Mouse (Mus musculus) neural tube, embryonic 15.5 days (tissue): Measurements from ENCODE around the gene Plekhh2. TPM values are rescaled to one million over a fixed set of nuclear protein-coding genes. Genes with fewer than 3 reads are reported as not detected.

Experiments used
- ATAC-seq: fragments of 200-750 bp; cut with Nextera tagmentation; 2 replicates; pipeline ENCODE4 v1.8.0; 2017; ENCODE audit warnings: mild to moderate bottlenecking, moderate TSS enrichment, moderate library complexity; ENCODE audit not compliant: low FRiP score
- H3K27ac ChIP-seq: fragments of 300-500 bp; sonication (generic); replicated peaks from 2 replicates; pipeline ENCODE4 v1.5.1; 2015; ENCODE audit warnings: mild to moderate bottlenecking, inconsistent platforms
- H3K27me3 ChIP-seq: fragments of 300-500 bp; sonication (generic); replicated peaks from 2 replicates; pipeline ENCODE4 v1.6.1; 2015; ENCODE audit warnings: inconsistent platforms
- H3K36me3 ChIP-seq: fragments of 300-500 bp; sonication (generic); 2 replicates; pipeline ENCODE4 v1.6.1; 2015; ENCODE audit warnings: inconsistent platforms
- H3K4me1 ChIP-seq: fragments of 300-500 bp; sonication (generic); 2 replicates; pipeline ENCODE4 v1.6.1; 2015; ENCODE audit warnings: inconsistent platforms
- H3K4me2 ChIP-seq: fragments of 300-500 bp; sonication (generic); 2 replicates; pipeline ENCODE4 v1.6.1; 2015; ENCODE audit warnings: inconsistent platforms, mild to moderate bottlenecking, moderate library complexity
- H3K4me3 ChIP-seq: fragments of 300-500 bp; sonication (generic); replicated peaks from 2 replicates; pipeline ENCODE4 v1.5.1; 2015; ENCODE audit warnings: mild to moderate bottlenecking, inconsistent platforms
- H3K9ac ChIP-seq: fragments of 300-500 bp; sonication (generic); replicated peaks from 2 replicates; pipeline ENCODE4 v1.6.1; 2015; ENCODE audit warnings: mild to moderate bottlenecking, inconsistent platforms
- H3K9me3 ChIP-seq: fragments of 300-500 bp; sonication (generic); replicated peaks from 2 replicates; pipeline ENCODE4 v1.6.1; 2016; ENCODE audit warnings: inconsistent platforms
- WGBS: fragments of 180-500 bp; shearing (Covaris S2); methylation state at CpG from one replicate; pipeline ENCODE4 v1.1.7; 2015; ENCODE audit warnings: mixed read lengths; 5-methylcytosine and 5-hydroxymethylcytosine counted together
- polyA plus RNA-seq: library from polyadenylated mRNA; unstranded; fragments of >200 nt; fragmentation: Nextera tagmentation; extraction: Ambion mirVana; gene quantifications from 2 replicates; pipeline ENCODE4 v1.2.1, GENCODE M21; 2015

Plekhh2 gene
- polyA plus RNA-seq, 1 experiment from 2014 or later = 1.7 TPM

GRCm38 (mm10) chr17:84598928-84599327, 87.2 kb downstream of the Plekhh2 start:
- H3K9ac ChIP-seq = no peak overlapping the region
- WGBS = 95% methylated on average over 7 of the region's 7 CpGs
- no peak for ATAC-seq
- no peaks in the 10 kb centered on the region for H3K27me3 ChIP-seq
- H3K4me2 ChIP-seq = no peak overlapping the region
- H3K27ac ChIP-seq = no peak overlapping the region
- H3K4me3 ChIP-seq = no peak overlapping the region
- H3K9me3 ChIP-seq = no peaks in the 10 kb centered on the region
- H3K4me1 ChIP-seq = no peaks in the 10 kb centered on the region
- no peaks in the 10 kb centered on the region for H3K36me3 ChIP-seq

GRCm38 (mm10) chr17:84600051-84600983, 88.6 kb downstream of the Plekhh2 start:
- no peak overlapping the region for H3K9ac ChIP-seq
- 76% methylated on average over 9 of the region's 9 CpGs for WGBS
- H3K36me3 ChIP-seq = no peaks in the 10 kb centered on the region
- no peaks in the 10 kb centered on the region for H3K4me1 ChIP-seq
- no peak overlapping the region for H3K4me2 ChIP-seq
- H3K4me3 ChIP-seq = no peak overlapping the region
- H3K27ac ChIP-seq = no peak overlapping the region
- no peak for ATAC-seq
- no peaks in the 10 kb centered on the region for H3K27me3 ChIP-seq
- H3K9me3 ChIP-seq = no peaks in the 10 kb centered on the region

GRCm38 (mm10) chr17:84601805-84602204, 90.1 kb downstream of the Plekhh2 start:
- no peak overlapping the region for H3K9ac ChIP-seq
- WGBS = 93% methylated on average over 5 of the region's 5 CpGs
- H3K4me3 ChIP-seq = no peak overlapping the region
- no peaks in the 10 kb centered on the region for H3K27me3 ChIP-seq
- no peaks in the 10 kb centered on the region for H3K9me3 ChIP-seq
- no peak overlapping the region for H3K27ac ChIP-seq
- no peaks in the 10 kb centered on the region for H3K4me1 ChIP-seq
- ATAC-seq = no peak
- no peaks in the 10 kb centered on the region for H3K36me3 ChIP-seq
- H3K4me2 ChIP-seq = no peak overlapping the region

- no peak overlapping the region for H3K9ac ChIP-seq
- 73% methylated on average over 9 of the region's 9 CpGs for WGBS
- H3K4me1 ChIP-seq = no peaks in the 10 kb centered on the region
Observed at GRCm38 (mm10) chr17:84603202-84603627, 91.5 kb downstream of the Plekhh2 start.

GRCm38 (mm10) chr17:84603709-84604420, 92.2 kb downstream of the Plekhh2 start:
- no peak for ATAC-seq
- H3K27me3 ChIP-seq = no peaks in the 10 kb centered on the region
- no peak overlapping the region for H3K4me3 ChIP-seq
- H3K4me1 ChIP-seq = no peaks in the 10 kb centered on the region
- no peak overlapping the region for H3K4me2 ChIP-seq
- H3K9ac ChIP-seq = no peak overlapping the region
- no peaks in the 10 kb centered on the region for H3K9me3 ChIP-seq
- 93% methylated on average over 10 of the region's 10 CpGs for WGBS
- H3K27ac ChIP-seq = no peak overlapping the region
- no peaks in the 10 kb centered on the region for H3K36me3 ChIP-seq

More at GRCm38 (mm10) chr17:84603202-84603627, 91.5 kb downstream of the Plekhh2 start:
- Histone ChIP-seq H3K27me3 (no peaks in the 10 kb centered on the region), H3K9me3 (no peaks in the 10 kb centered on the region), H3K36me3 (no peaks in the 10 kb centered on the region), H3K27ac (no peak overlapping the region), H3K4me3 (no peak overlapping the region), H3K4me2 (no peak overlapping the region)
- no peak for ATAC-seq

- no peaks in the 10 kb centered on the region for H3K9me3 ChIP-seq
- no peaks in the 10 kb centered on the region for H3K36me3 ChIP-seq
- H3K4me2 ChIP-seq = no peak overlapping the region
- no peaks in the 10 kb centered on the region for H3K27me3 ChIP-seq
- H3K4me1 ChIP-seq = 0 out of 2 replicates have a peak, but pooled peaks cover 2% of the 10 kb centered on the region
- ATAC-seq = no peak
- H3K9ac ChIP-seq = no peak overlapping the region
- 61% methylated on average over 13 of the region's 13 CpGs for whole genome bisulfite sequencing
- no peak overlapping the region for H3K27ac ChIP-seq
- no peak overlapping the region for H3K4me3 ChIP-seq
Observed at GRCm38 (mm10) chr17:84606976-84607375, 95.3 kb downstream of the Plekhh2 start.

- no peak for ATAC-seq
- 0 out of 2 replicates have a peak, but pooled peaks cover 3% of the 10 kb centered on the region for H3K4me1 ChIP-seq
- H3K9ac ChIP-seq = no peak overlapping the region
- no peaks in the 10 kb centered on the region for H3K9me3 ChIP-seq
- H3K4me3 ChIP-seq = no peak overlapping the region
- no peak overlapping the region for H3K4me2 ChIP-seq
- H3K27ac ChIP-seq = no peak overlapping the region
- no peaks in the 10 kb centered on the region for H3K27me3 ChIP-seq
- 78% methylated on average over 5 of the region's 5 CpGs for WGBS
- H3K36me3 ChIP-seq = no peaks in the 10 kb centered on the region
Observed at GRCm38 (mm10) chr17:84607617-84608016, 95.9 kb downstream of the Plekhh2 start.

GRCm38 (mm10) chr17:84608606-84609005, 96.9 kb downstream of the Plekhh2 start:
- Histone ChIP-seq H3K27me3 (no peaks in the 10 kb centered on the region), H3K27ac (no peak overlapping the region), H3K9me3 (no peaks in the 10 kb centered on the region), H3K4me3 (no peak overlapping the region), H3K9ac (no peak overlapping the region), H3K4me1 (0 out of 2 replicates have a peak, but pooled peaks cover 3% of the 10 kb centered on the region), H3K4me2 (no peak overlapping the region), H3K36me3 (0 out of 2 replicates have a peak, but pooled peaks cover 2% of the 10 kb centered on the region)
- 74% methylated on average over 4 of the region's 4 CpGs for WGBS
- no peak for ATAC-seq

GRCm38 (mm10) chr17:84611500-84611899, 99.8 kb downstream of the Plekhh2 start:
- 70% methylated on average over 9 of the region's 9 CpGs for WGBS
- Histone ChIP-seq H3K36me3 (0 out of 2 replicates have a peak, but pooled peaks cover 2% of the 10 kb centered on the region), H3K9me3 (no peaks in the 10 kb centered on the region), H3K4me3 (no peak overlapping the region), H3K4me1 (0 out of 2 replicates have a peak, but pooled peaks cover 3% of the 10 kb centered on the region), H3K9ac (no peak overlapping the region), H3K27ac (no peak overlapping the region), H3K4me2 (no peak overlapping the region), H3K27me3 (no peaks in the 10 kb centered on the region)
- no peak for ATAC-seq

- Histone ChIP-seq H3K4me1 (0 out of 2 replicates have a peak, but pooled peaks cover 3% of the 10 kb centered on the region), H3K4me3 (no peak overlapping the region), H3K36me3 (0 out of 2 replicates have a peak, but pooled peaks cover 2% of the 10 kb centered on the region), H3K4me2 (no peak overlapping the region), H3K9me3 (no peaks in the 10 kb centered on the region), H3K27me3 (no peaks in the 10 kb centered on the region), H3K9ac (no peak overlapping the region), H3K27ac (no peak overlapping the region)
- ATAC-seq = no peak
- 32% methylated on average over 7 of the region's 7 CpGs for WGBS
Observed at GRCm38 (mm10) chr17:84611971-84612370, 100.3 kb downstream of the Plekhh2 start.

GRCm38 (mm10) chr17:84615811-84616210, 104.1 kb downstream of the Plekhh2 start:
- Histone ChIP-seq H3K4me2 (no peak overlapping the region), H3K36me3 (0 out of 2 replicates have a peak, but pooled peaks cover 2% of the 10 kb centered on the region), H3K9ac (no peak overlapping the region), H3K27me3 (no peaks in the 10 kb centered on the region), H3K27ac (no peak overlapping the region), H3K9me3 (no peaks in the 10 kb centered on the region), H3K4me1 (0 out of 2 replicates have a peak, but pooled peaks cover 3% of the 10 kb centered on the region), H3K4me3 (no peak overlapping the region)
- 85% methylated on average over 11 of the region's 11 CpGs for WGBS
- ATAC-seq = no peak
